Mouse (Mus musculus): ENCODE data around the gene Gan. TPM values are rescaled to one million over a fixed set of nuclear protein-coding genes. Genes with fewer than 3 reads are reported as not detected.

Gene Gan
- total and polyA plus RNA-seq, 2 experiments from 2014 or later: 0.60 to 4.0 TPM

- no peak for DNase-seq (ENCODE audit: low spot score)
- 47% methylated on average over 6 of the region's 6 CpGs for WGBS
- peaks cover 9% of the 10 kb centered on the region; the same call in 1 of the 2 replicates for H3K4me1 ChIP-seq (ENCODE audit: control insufficient read depth, insufficient read depth)
- no peaks in the 10 kb centered on the region for H3K36me3 ChIP-seq (replicated peaks; ENCODE audit: control insufficient read depth, insufficient read depth, low read length)
- ATAC-seq (ENCODE audit: insufficient read depth, low read depth): no peak
- TF ChIP-seq CTCF (IDR thresholded peaks at IDR 0.05; ENCODE audit: low read depth) (no peak), EP300 (IDR thresholded peaks at IDR 0.05; ENCODE audit: low read depth) (no peak)
- no peaks in the 10 kb centered on the region for H3K27me3 ChIP-seq (ENCODE audit: control insufficient read depth, insufficient read depth, low read length)
- no peak overlapping the region for H3K9ac ChIP-seq (replicated peaks; ENCODE audit: low read depth, low read length)
- H3K4me2 ChIP-seq (ENCODE audit: low read depth, low read length): no peak overlapping the region
- no peaks in the 10 kb centered on the region for H3K9me3 ChIP-seq (replicated peaks; ENCODE audit: control insufficient read depth, low read length)
- no peak overlapping the region for H3K4me3 ChIP-seq (ENCODE audit: low read depth, low read length)
- no peak overlapping the region for H3K27ac ChIP-seq (ENCODE audit: low read depth)
Measured at GRCm38 (mm10) chr8:117115094-117115493, 42.8 kb upstream of the Gan start.

GRCm38 (mm10) chr8:117115676-117116446, 42.1 kb upstream of the Gan start:
- ATAC-seq (ENCODE audit: insufficient read depth, low read depth) (0 out of 2 replicates have a peak, but pooled peaks have one; percentile 20), DNase-seq (ENCODE audit: low spot score) (no peak)
- WGBS: 11% methylated on average over 13 of the region's 13 CpGs
- Histone ChIP-seq H3K27me3 (ENCODE audit: control insufficient read depth, insufficient read depth, low read length) (no peaks in the 10 kb centered on the region), H3K4me3 (ENCODE audit: low read depth, low read length) (no peak overlapping the region), H3K27ac (ENCODE audit: low read depth) (no peak overlapping the region), H3K9me3 (replicated peaks; ENCODE audit: control insufficient read depth, low read length) (no peaks in the 10 kb centered on the region), H3K4me2 (ENCODE audit: low read depth, low read length) (0 out of 2 replicates have a peak overlapping the region, but pooled peaks have one; percentile 11), H3K4me1 (ENCODE audit: control insufficient read depth, insufficient read depth) (peaks cover 9% of the 10 kb centered on the region; the same call in 1 of the 2 replicates), H3K9ac (replicated peaks; ENCODE audit: low read depth, low read length) (no peak overlapping the region), H3K36me3 (replicated peaks; ENCODE audit: control insufficient read depth, insufficient read depth, low read length) (no peaks in the 10 kb centered on the region)
- TF ChIP-seq EP300 (IDR thresholded peaks at IDR 0.05; ENCODE audit: low read depth) (no peak), CTCF (IDR thresholded peaks at IDR 0.05; ENCODE audit: low read depth) (peak; percentile 44)

GRCm38 (mm10) chr8:117116534-117116933, 41.4 kb upstream of the Gan start:
- no peak for ATAC-seq (ENCODE audit: insufficient read depth, low read depth)
- TF ChIP-seq CTCF (IDR thresholded peaks at IDR 0.05; ENCODE audit: low read depth): no peak
- no peak for TF ChIP-seq EP300 (IDR thresholded peaks at IDR 0.05; ENCODE audit: low read depth)
- Histone ChIP-seq H3K4me1 (ENCODE audit: control insufficient read depth, insufficient read depth) (peaks cover 9% of the 10 kb centered on the region; the same call in 1 of the 2 replicates), H3K4me3 (ENCODE audit: low read depth, low read length) (no peak overlapping the region), H3K27ac (ENCODE audit: low read depth) (no peak overlapping the region), H3K9me3 (replicated peaks; ENCODE audit: control insufficient read depth, low read length) (no peaks in the 10 kb centered on the region), H3K27me3 (ENCODE audit: control insufficient read depth, insufficient read depth, low read length) (no peaks in the 10 kb centered on the region), H3K9ac (replicated peaks; ENCODE audit: low read depth, low read length) (no peak overlapping the region), H3K4me2 (ENCODE audit: low read depth, low read length) (no peak overlapping the region), H3K36me3 (replicated peaks; ENCODE audit: control insufficient read depth, insufficient read depth, low read length) (no peaks in the 10 kb centered on the region)
- no peak for DNase-seq (ENCODE audit: low spot score)
- 66% methylated on average over 7 of the region's 7 CpGs for WGBS

- 80% methylated on average over 9 of the region's 9 CpGs for WGBS
- DNase-seq (ENCODE audit: low spot score): no peak
Measured at GRCm38 (mm10) chr8:117118409-117118808, 39.5 kb upstream of the Gan start.

GRCm38 (mm10) chr8:117121277-117121676, 36.7 kb upstream of the Gan start:
- 65% methylated on average over 8 of the region's 8 CpGs for WGBS
- H3K27ac ChIP-seq (ENCODE audit: low read depth): no peak overlapping the region
- H3K4me1 ChIP-seq (ENCODE audit: control insufficient read depth, insufficient read depth): no peaks in the 10 kb centered on the region
- DNase-seq (ENCODE audit: low spot score) (no peak), ATAC-seq (ENCODE audit: insufficient read depth, low read depth) (no peak)
- H3K4me3 ChIP-seq (ENCODE audit: low read depth, low read length): no peak overlapping the region
- H3K4me2 ChIP-seq (ENCODE audit: low read depth, low read length): no peak overlapping the region
- no peak overlapping the region for H3K9ac ChIP-seq (replicated peaks; ENCODE audit: low read depth, low read length)
- no peaks in the 10 kb centered on the region for H3K9me3 ChIP-seq (replicated peaks; ENCODE audit: control insufficient read depth, low read length)
- H3K36me3 ChIP-seq (replicated peaks; ENCODE audit: control insufficient read depth, insufficient read depth, low read length): no peaks in the 10 kb centered on the region
- H3K27me3 ChIP-seq (ENCODE audit: control insufficient read depth, insufficient read depth, low read length): no peaks in the 10 kb centered on the region
- TF ChIP-seq EP300 (IDR thresholded peaks at IDR 0.05; ENCODE audit: low read depth) (no peak), CTCF (IDR thresholded peaks at IDR 0.05; ENCODE audit: low read depth) (no peak)

More at GRCm38 (mm10) chr8:117118409-117118808, 39.5 kb upstream of the Gan start:
- Histone ChIP-seq H3K9me3 (replicated peaks; ENCODE audit: control insufficient read depth, low read length) (no peaks in the 10 kb centered on the region), H3K4me2 (ENCODE audit: low read depth, low read length) (no peak overlapping the region), H3K27me3 (ENCODE audit: control insufficient read depth, insufficient read depth, low read length) (no peaks in the 10 kb centered on the region), H3K4me1 (ENCODE audit: control insufficient read depth, insufficient read depth) (peaks cover 9% of the 10 kb centered on the region; the same call in 1 of the 2 replicates), H3K9ac (replicated peaks; ENCODE audit: low read depth, low read length) (no peak overlapping the region), H3K36me3 (replicated peaks; ENCODE audit: control insufficient read depth, insufficient read depth, low read length) (no peaks in the 10 kb centered on the region), H3K4me3 (ENCODE audit: low read depth, low read length) (no peak overlapping the region), H3K27ac (ENCODE audit: low read depth) (no peak overlapping the region)
- TF ChIP-seq EP300 (IDR thresholded peaks at IDR 0.05; ENCODE audit: low read depth): no peak
- TF ChIP-seq CTCF (IDR thresholded peaks at IDR 0.05; ENCODE audit: low read depth): no peak
- ATAC-seq (ENCODE audit: insufficient read depth, low read depth): no peak
